Mouse (Mus musculus): ENCODE results near the gene Fam102a. TPM values are rescaled to one million over a fixed set of nuclear protein-coding genes. Genes with fewer than 3 reads are reported as not detected.
A peak's percentile ranks its signal among the peaks of the same experiment; 100 is the strongest.

The Fam102a gene
- total and polyA plus RNA-seq, 3 experiments, result 28.7 to 35.0 (median 32.7) TPM

DNA sequence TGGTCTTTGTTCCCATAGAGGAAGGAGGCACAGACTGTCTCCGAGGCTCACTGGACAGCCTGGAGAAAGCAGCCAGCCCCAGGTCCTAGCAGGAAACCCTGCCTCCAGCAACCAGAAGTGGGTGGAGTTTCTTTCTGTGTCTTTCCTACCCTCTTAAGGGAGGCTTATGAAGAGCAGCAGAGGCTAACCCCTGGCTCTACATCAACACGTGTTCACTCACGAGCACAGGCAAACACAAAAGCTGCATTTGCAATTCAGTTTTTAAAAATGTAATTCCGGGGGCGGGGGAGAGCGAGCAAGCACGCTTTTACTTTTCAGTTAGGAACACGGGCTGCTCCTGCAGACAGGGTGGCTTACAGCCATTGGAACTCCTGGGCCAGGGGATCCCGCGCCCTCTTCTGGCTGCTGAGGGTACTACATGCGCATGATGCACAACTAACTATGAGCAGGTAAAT is 67.5 kb downstream of the Fam102a start:
- no peaks in the 10 kb centered on the region for H3K27me3 ChIP-seq (ENCODE audit: insufficient read depth, low read length)
- peak; percentile 71 for DNase-seq (ENCODE audit: low spot score)
- ATAC-seq (ENCODE audit: extremely low read depth, insufficient number of reproducible peaks, low FRiP score, poor library complexity, severe bottlenecking), result 0 out of 2 replicates have a peak, but pooled peaks have one; percentile 28
- H3K4me1 ChIP-seq (ENCODE audit: insufficient read depth, low read depth, low read length), result peaks cover 48% of the 10 kb centered on the region
- peaks cover 29% of the 10 kb centered on the region for H3K36me3 ChIP-seq (replicated peaks)
- no peaks in the 10 kb centered on the region for H3K9me3 ChIP-seq (replicated peaks)
- TF ChIP-seq GATA1 (IDR thresholded peaks at IDR 0.05; ENCODE audit: borderline replicate concordance, low read length) (no peak), CTCF (IDR thresholded peaks at IDR 0.05; ENCODE audit: low read depth, low read length) (peak; percentile 98)
- peak overlapping the region; percentile 51 for H3K4me3 ChIP-seq (ENCODE audit: low read depth, low read length)

- peaks cover 16% of the 10 kb centered on the region for H3K36me3 ChIP-seq (replicated peaks)
- TF ChIP-seq POLR2AphosphoS5 (IDR thresholded peaks at IDR 0.05; ENCODE audit: insufficient replicate concordance, low read depth, low read length), result no peak
- TF ChIP-seq GATA2 (IDR thresholded peaks at IDR 0.05; ENCODE audit: borderline replicate concordance, low read depth, low read length), result no peak
- no peak for TF ChIP-seq CTCF (IDR thresholded peaks at IDR 0.05; ENCODE audit: low read depth, low read length)
- no peak for TF ChIP-seq GATA1 (IDR thresholded peaks at IDR 0.05; ENCODE audit: borderline replicate concordance, low read length)
- TF ChIP-seq TAL1 (conservative IDR thresholded peaks at IDR 0.05; ENCODE audit: low read depth, low read length), result no peak
- H3K9me3 ChIP-seq (replicated peaks), result no peaks in the 10 kb centered on the region
- H3K27me3 ChIP-seq (ENCODE audit: insufficient read depth, low read length), result no peaks in the 10 kb centered on the region
- H3K4me3 ChIP-seq (ENCODE audit: low read depth, low read length), result no peak overlapping the region
- H3K4me1 ChIP-seq (ENCODE audit: insufficient read depth, low read depth, low read length), result peaks cover 64% of the 10 kb centered on the region
- DNase-seq (ENCODE audit: low spot score) (no peak), ATAC-seq (ENCODE audit: extremely low read depth, insufficient number of reproducible peaks, low FRiP score, poor library complexity, severe bottlenecking) (no peak)
Observed at GRCm38 (mm10) chr2:32604631-32605030, 69.5 kb downstream of the Fam102a start.

- no peaks in the 10 kb centered on the region for H3K27me3 ChIP-seq (ENCODE audit: insufficient read depth, low read length)
Observed at GRCm38 (mm10) chr2:32606161-32607142, 71.3 kb downstream of the Fam102a start.

GRCm38 (mm10) chr2:32607262-32607947 is 72.3 kb downstream of the Fam102a start:
- ATAC-seq (ENCODE audit: extremely low read depth, insufficient number of reproducible peaks, low FRiP score, poor library complexity, severe bottlenecking) (no peak), DNase-seq (ENCODE audit: low spot score) (peak; percentile 53)
- Histone ChIP-seq H3K27me3 (ENCODE audit: insufficient read depth, low read length) (no peaks in the 10 kb centered on the region), H3K4me3 (ENCODE audit: low read depth, low read length) (peak overlapping the region; percentile 80), H3K9me3 (replicated peaks) (no peaks in the 10 kb centered on the region), H3K36me3 (replicated peaks) (peaks cover 27% of the 10 kb centered on the region), H3K4me1 (ENCODE audit: insufficient read depth, low read depth, low read length) (peaks cover 69% of the 10 kb centered on the region)
- TF ChIP-seq POLR2AphosphoS5 (IDR thresholded peaks at IDR 0.05; ENCODE audit: insufficient replicate concordance, low read depth, low read length), result no peak
- no peak for TF ChIP-seq TAL1 (conservative IDR thresholded peaks at IDR 0.05; ENCODE audit: low read depth, low read length)
- TF ChIP-seq GATA1 (IDR thresholded peaks at IDR 0.05; ENCODE audit: borderline replicate concordance, low read length), result no peak
- no peak for TF ChIP-seq CTCF (IDR thresholded peaks at IDR 0.05; ENCODE audit: low read depth, low read length)
- no peak for TF ChIP-seq GATA2 (IDR thresholded peaks at IDR 0.05; ENCODE audit: borderline replicate concordance, low read depth, low read length)

More at GRCm38 (mm10) chr2:32606161-32607142, 71.3 kb downstream of the Fam102a start:
- Histone ChIP-seq H3K4me3 (ENCODE audit: low read depth, low read length) (peak overlapping the region; percentile 80), H3K9me3 (replicated peaks) (no peaks in the 10 kb centered on the region), H3K4me1 (ENCODE audit: insufficient read depth, low read depth, low read length) (peaks cover 71% of the 10 kb centered on the region), H3K36me3 (replicated peaks) (peaks cover 17% of the 10 kb centered on the region)
- peak; percentile 81 for DNase-seq (ENCODE audit: low spot score)
- TF ChIP-seq TAL1 (conservative IDR thresholded peaks at IDR 0.05; ENCODE audit: low read depth, low read length) (no peak), GATA2 (IDR thresholded peaks at IDR 0.05; ENCODE audit: borderline replicate concordance, low read depth, low read length) (no peak), POLR2AphosphoS5 (IDR thresholded peaks at IDR 0.05; ENCODE audit: insufficient replicate concordance, low read depth, low read length) (no peak), GATA1 (IDR thresholded peaks at IDR 0.05; ENCODE audit: borderline replicate concordance, low read length) (no peak), CTCF (IDR thresholded peaks at IDR 0.05; ENCODE audit: low read depth, low read length) (peak; percentile 65)
- no peak for ATAC-seq (ENCODE audit: extremely low read depth, insufficient number of reproducible peaks, low FRiP score, poor library complexity, severe bottlenecking)

DNA sequence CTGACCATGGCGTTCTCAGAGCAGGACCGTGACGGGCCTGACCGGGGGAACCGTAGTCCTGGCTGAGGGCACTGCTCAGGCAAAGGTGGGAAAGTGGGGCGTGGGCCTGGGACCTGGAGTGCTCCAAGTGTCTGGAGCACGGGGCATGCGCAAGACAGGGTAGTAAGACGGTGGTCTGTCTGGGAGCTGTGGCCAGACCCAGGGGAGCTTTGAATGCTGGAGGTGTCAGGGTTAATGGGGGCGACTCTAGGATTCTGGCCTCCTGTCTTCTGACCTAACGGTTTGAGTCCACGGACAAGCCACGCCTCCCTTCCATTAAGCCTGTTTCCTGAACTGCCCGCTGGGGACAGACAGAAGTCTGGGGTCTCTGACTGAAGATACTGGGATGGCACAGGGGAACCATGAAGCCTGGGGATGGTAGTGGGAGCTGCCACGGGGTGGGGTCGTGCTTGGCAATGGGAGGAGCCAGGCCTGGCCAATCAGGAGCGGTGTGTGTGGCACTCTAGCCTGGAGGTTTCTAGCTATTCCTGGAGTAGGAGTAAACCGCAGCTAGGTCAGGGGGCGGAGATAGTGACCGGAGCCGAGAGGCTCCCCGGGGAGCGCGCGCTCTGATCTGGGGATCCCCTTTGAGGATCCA is 73.1 kb downstream of the Fam102a start:
- Histone ChIP-seq H3K27me3 (ENCODE audit: insufficient read depth, low read length) (no peaks in the 10 kb centered on the region), H3K36me3 (replicated peaks) (peaks cover 35% of the 10 kb centered on the region), H3K4me1 (ENCODE audit: insufficient read depth, low read depth, low read length) (peaks cover 65% of the 10 kb centered on the region), H3K4me3 (ENCODE audit: low read depth, low read length) (peak overlapping the region; percentile 80), H3K9me3 (replicated peaks) (no peaks in the 10 kb centered on the region)
- peak; percentile 93 for DNase-seq (ENCODE audit: low spot score)
- peak; percentile 79 for ATAC-seq (ENCODE audit: extremely low read depth, insufficient number of reproducible peaks, low FRiP score, poor library complexity, severe bottlenecking)
- TF ChIP-seq GATA2 (IDR thresholded peaks at IDR 0.05; ENCODE audit: borderline replicate concordance, low read depth, low read length) (no peak), TAL1 (conservative IDR thresholded peaks at IDR 0.05; ENCODE audit: low read depth, low read length) (no peak), CTCF (IDR thresholded peaks at IDR 0.05; ENCODE audit: low read depth, low read length) (no peak), GATA1 (IDR thresholded peaks at IDR 0.05; ENCODE audit: borderline replicate concordance, low read length) (no peak), POLR2AphosphoS5 (IDR thresholded peaks at IDR 0.05; ENCODE audit: insufficient replicate concordance, low read depth, low read length) (no peak)

Data from G1E (cell line).